Mouse (Mus musculus) limb, embryonic 11.5 days (tissue): ENCODE data around the gene Tti1. TPM values are rescaled to one million over a fixed set of nuclear protein-coding genes. Genes with fewer than 3 reads are reported as not detected.

Experiments
- polyA plus RNA-seq: library from polyadenylated mRNA; unstranded; fragments of >200 nt; fragmentation: Nextera tagmentation; extraction: Ambion mirVana; gene quantifications from 2 replicates; pipeline ENCODE4 v1.2.1, GENCODE M21; 2014

Tti1 gene
- polyA plus RNA-seq, 1 experiment from 2014 or later = 32.4 TPM

Other genes starting within 250 kb of the Tti1 start
- gene Vstm2l, start 113.8 kb downstream of the Tti1 start, polyA plus RNA-seq = 0.14 TPM in 1 of 2 replicates, not detected in the other
- 64.5 and 64.7 TPM in 2 replicates for gene Rprd1b, start 64 bp upstream of the Tti1 start, polyA plus RNA-seq
- gene Tgm2, start 118.0 kb upstream of the Tti1 start, polyA plus RNA-seq = 1.2 and 1.7 TPM in 2 replicates
- 2.3 and 3.2 TPM in 2 replicates for gene D630003M21Rik, start 200.8 kb upstream of the Tti1 start, polyA plus RNA-seq
- gene Bpi, start 229.7 kb upstream of the Tti1 start, polyA plus RNA-seq = not detected in 2 replicates